Mouse (Mus musculus): ENCODE measurements around the gene Auts2. TPM values are rescaled to one million over a fixed set of nuclear protein-coding genes. Genes with fewer than 3 reads are reported as not detected.

Auts2 gene
- total RNA-seq, 1 experiment, result 9.9 TPM

DNA sequence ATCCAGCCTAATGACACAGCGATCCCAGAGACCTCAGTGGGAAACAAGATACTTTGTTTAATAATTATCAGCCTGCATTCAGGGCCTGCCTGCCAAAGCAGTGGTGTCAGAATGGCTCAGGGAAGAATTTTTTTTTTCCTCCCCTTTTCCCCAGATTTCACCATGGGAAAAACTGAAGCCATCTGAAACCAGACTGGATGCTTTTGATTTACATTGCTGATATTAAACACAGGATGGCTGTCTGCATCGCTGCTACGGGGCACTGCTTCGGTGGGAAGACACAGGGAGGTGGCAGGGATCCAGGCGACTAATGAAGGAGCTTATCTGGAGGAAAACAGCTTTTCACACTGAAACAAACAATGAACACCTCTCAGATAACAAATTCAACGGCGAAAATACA lies 912.6 kb downstream of the Auts2 start:
- H3K4me3 ChIP-seq (ENCODE audit: insufficient read depth in 1 of 2, low read depth in 1 of 2, low read length in 2 of 2, poor library complexity in 1 of 2, severe bottlenecking in 1 of 2), result no peak overlapping the region
- H3K36me3 ChIP-seq (ENCODE audit: control insufficient read depth, insufficient read depth, low read length, poor library complexity, severe bottlenecking), result no peaks in the 10 kb centered on the region
- DNase-seq (ENCODE audit: low read depth, low spot score), result no peak
- no peaks in the 10 kb centered on the region for H3K9me3 ChIP-seq (ENCODE audit: control insufficient read depth, insufficient read depth, low read depth, low read length)
- H3K9ac ChIP-seq (ENCODE audit: insufficient read depth, low read depth, low read length, poor library complexity, severe bottlenecking), result no peak overlapping the region
- in situ Hi-C loops (cut with MboI; ENCODE audit: low sequenced_read_pairs in 2 of 2, unreplicated experiment in 2 of 2), result no loop called here
- TF ChIP-seq HCFC1 (IDR thresholded peaks at IDR 0.05; ENCODE audit: borderline replicate concordance, insufficient read depth, low read length), result no peak
- TF ChIP-seq CHD2 (IDR thresholded peaks at IDR 0.05; ENCODE audit: low read depth, low read length), result no peak
- no peak for TF ChIP-seq ZC3H11A (IDR thresholded peaks at IDR 0.05; ENCODE audit: borderline replicate concordance, low read depth, low read length)
- TF ChIP-seq MAFK (IDR thresholded peaks at IDR 0.05; ENCODE audit: insufficient read depth, low read depth, low read length), result no peak
- H3K27ac ChIP-seq (ENCODE audit: insufficient read depth, low read depth, low read length, poor library complexity, severe bottlenecking), result no peak overlapping the region
- no peaks in the 10 kb centered on the region for H3K4me1 ChIP-seq (ENCODE audit: control insufficient read depth in 2 of 2, insufficient read depth in 2 of 2, low read length in 2 of 2, poor library complexity in 1 of 2)

DNA sequence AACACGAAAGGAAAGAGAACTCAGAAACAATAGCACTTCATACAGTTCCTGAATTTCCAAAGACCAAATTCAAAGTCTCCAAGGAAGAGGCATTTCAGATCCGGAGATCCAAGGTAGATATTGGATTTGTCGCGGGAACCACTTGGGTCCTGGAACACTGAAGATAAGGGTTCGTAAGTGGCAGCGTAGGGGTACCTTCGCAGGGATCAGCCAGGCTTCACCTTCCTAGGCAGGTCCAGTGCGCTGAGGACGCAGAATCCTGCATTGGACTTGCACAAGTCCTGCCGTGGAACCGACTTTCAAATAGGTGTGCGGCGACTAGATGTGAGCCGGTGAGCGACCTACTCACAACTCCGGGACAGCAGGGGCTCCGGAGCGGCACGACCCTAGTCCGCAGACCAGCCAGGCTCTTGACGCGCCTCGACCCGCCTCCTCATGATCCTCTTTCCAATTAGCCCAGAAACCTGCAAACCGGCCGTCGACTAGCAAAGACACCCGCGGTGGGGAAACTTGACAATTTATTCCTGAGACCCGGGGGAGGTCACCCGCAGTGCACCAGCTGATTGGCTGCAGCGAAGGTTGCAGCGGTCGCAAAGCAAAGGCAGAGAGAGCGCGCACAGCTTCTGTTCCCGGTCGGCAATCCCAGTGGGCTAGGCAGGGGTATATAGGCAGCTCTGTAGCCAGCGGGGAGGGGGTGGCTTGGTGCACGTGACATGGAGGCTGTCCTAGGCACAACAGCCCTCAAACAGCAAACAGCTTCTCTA lies 926.8 kb downstream of the Auts2 start:
- no peaks in the 10 kb centered on the region for H3K36me3 ChIP-seq (ENCODE audit: control insufficient read depth, insufficient read depth, low read length, poor library complexity, severe bottlenecking)
- DNase-seq (ENCODE audit: low read depth, low spot score), result peak; percentile 47
- H3K4me1 ChIP-seq (ENCODE audit: control insufficient read depth in 2 of 2, insufficient read depth in 2 of 2, low read length in 2 of 2, poor library complexity in 1 of 2), result no peaks in the 10 kb centered on the region
- no peak for TF ChIP-seq MAFK (IDR thresholded peaks at IDR 0.05; ENCODE audit: insufficient read depth, low read depth, low read length)
- TF ChIP-seq ZNF384 (IDR thresholded peaks at IDR 0.05; ENCODE audit: low read depth, low read length), result no peak
- no peak for TF ChIP-seq CHD2 (IDR thresholded peaks at IDR 0.05; ENCODE audit: low read depth, low read length)
- TF ChIP-seq HCFC1 (IDR thresholded peaks at IDR 0.05; ENCODE audit: borderline replicate concordance, insufficient read depth, low read length), result no peak
- TF ChIP-seq ZC3H11A (IDR thresholded peaks at IDR 0.05; ENCODE audit: borderline replicate concordance, low read depth, low read length), result no peak
- H3K9me3 ChIP-seq (ENCODE audit: control insufficient read depth, insufficient read depth, low read depth, low read length), result no peaks in the 10 kb centered on the region
- no peak overlapping the region for H3K27ac ChIP-seq (ENCODE audit: insufficient read depth, low read depth, low read length, poor library complexity, severe bottlenecking)
- H3K9ac ChIP-seq (ENCODE audit: insufficient read depth, low read depth, low read length, poor library complexity, severe bottlenecking), result 0 out of 2 replicates have a peak overlapping the region, but pooled peaks have one; percentile 0
- in situ Hi-C loops (cut with MboI; ENCODE audit: low sequenced_read_pairs in 2 of 2, unreplicated experiment in 2 of 2), result no loop called here
- H3K4me3 ChIP-seq (ENCODE audit: insufficient read depth in 1 of 2, low read depth in 1 of 2, low read length in 2 of 2, poor library complexity in 1 of 2, severe bottlenecking in 1 of 2), result peak overlapping the region; percentile 8 to 30; a peak in 2 of 4 replicates

DNA sequence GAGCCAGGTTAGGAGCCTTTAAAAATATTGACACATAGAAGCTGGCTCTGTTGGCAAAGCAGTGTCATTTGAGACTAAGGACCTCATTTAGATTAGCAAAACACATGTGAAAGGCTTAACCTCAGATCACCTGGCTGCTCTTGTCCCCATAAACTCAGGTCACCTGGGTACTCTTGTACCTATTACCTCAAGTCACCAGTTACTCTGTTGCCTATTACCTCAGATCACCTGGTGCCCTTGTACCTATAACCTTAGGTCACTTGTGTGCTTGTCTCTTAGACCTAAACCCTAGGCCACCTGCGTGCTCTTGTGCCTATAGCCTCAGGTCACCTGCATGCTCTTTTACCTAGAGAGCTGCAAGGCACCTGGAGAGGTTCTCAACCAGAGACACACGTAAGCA lies 928.9 kb downstream of the Auts2 start:
- H3K36me3 ChIP-seq (ENCODE audit: control insufficient read depth, insufficient read depth, low read length, poor library complexity, severe bottlenecking), result no peaks in the 10 kb centered on the region
- in situ Hi-C loops (cut with MboI; ENCODE audit: low sequenced_read_pairs in 2 of 2, unreplicated experiment in 2 of 2), result no loop called here
- H3K9ac ChIP-seq (ENCODE audit: insufficient read depth, low read depth, low read length, poor library complexity, severe bottlenecking), result no peak overlapping the region
- no peak overlapping the region for H3K27ac ChIP-seq (ENCODE audit: insufficient read depth, low read depth, low read length, poor library complexity, severe bottlenecking)
- H3K9me3 ChIP-seq (ENCODE audit: control insufficient read depth, insufficient read depth, low read depth, low read length), result no peaks in the 10 kb centered on the region
- no peak for TF ChIP-seq ZC3H11A (IDR thresholded peaks at IDR 0.05; ENCODE audit: borderline replicate concordance, low read depth, low read length)
- TF ChIP-seq HCFC1 (IDR thresholded peaks at IDR 0.05; ENCODE audit: borderline replicate concordance, insufficient read depth, low read length), result no peak
- TF ChIP-seq CHD2 (IDR thresholded peaks at IDR 0.05; ENCODE audit: low read depth, low read length), result no peak
- no peak for TF ChIP-seq ZNF384 (IDR thresholded peaks at IDR 0.05; ENCODE audit: low read depth, low read length)
- TF ChIP-seq MAFK (IDR thresholded peaks at IDR 0.05; ENCODE audit: insufficient read depth, low read depth, low read length), result no peak
- H3K4me3 ChIP-seq (ENCODE audit: insufficient read depth in 1 of 2, low read depth in 1 of 2, low read length in 2 of 2, poor library complexity in 1 of 2, severe bottlenecking in 1 of 2), result no peak overlapping the region
- H3K4me1 ChIP-seq (ENCODE audit: control insufficient read depth in 2 of 2, insufficient read depth in 2 of 2, low read length in 2 of 2, poor library complexity in 1 of 2), result no peaks in the 10 kb centered on the region
- no peak for DNase-seq (ENCODE audit: low read depth, low spot score)

DNA sequence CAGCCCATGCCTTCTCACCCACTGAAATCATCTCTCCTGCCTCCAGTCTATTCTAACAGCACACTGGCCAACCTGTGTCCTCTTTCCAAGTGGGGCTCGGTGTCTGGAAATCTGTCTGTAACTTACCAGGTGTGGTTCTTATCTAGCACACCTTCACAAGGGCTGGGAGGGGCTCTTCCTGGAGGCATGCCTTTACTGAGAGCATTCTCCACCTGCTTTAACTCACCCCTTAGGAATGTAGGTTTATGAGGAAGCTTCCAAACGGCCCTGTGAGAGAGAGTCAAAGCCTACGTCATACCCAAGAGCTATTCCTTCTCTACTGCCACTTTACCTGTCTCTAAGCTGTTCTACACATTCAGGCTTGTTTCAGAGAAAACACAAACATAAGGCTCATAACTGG lies 929.8 kb downstream of the Auts2 start:
- TF ChIP-seq HCFC1 (IDR thresholded peaks at IDR 0.05; ENCODE audit: borderline replicate concordance, insufficient read depth, low read length) (no peak), MAFK (IDR thresholded peaks at IDR 0.05; ENCODE audit: insufficient read depth, low read depth, low read length) (no peak), ZC3H11A (IDR thresholded peaks at IDR 0.05; ENCODE audit: borderline replicate concordance, low read depth, low read length) (no peak), ZNF384 (IDR thresholded peaks at IDR 0.05; ENCODE audit: low read depth, low read length) (no peak), CHD2 (IDR thresholded peaks at IDR 0.05; ENCODE audit: low read depth, low read length) (no peak)
- in situ Hi-C loops (cut with MboI; ENCODE audit: low sequenced_read_pairs in 2 of 2, unreplicated experiment in 2 of 2), result no loop called here
- no peak overlapping the region for H3K4me3 ChIP-seq (ENCODE audit: insufficient read depth in 1 of 2, low read depth in 1 of 2, low read length in 2 of 2, poor library complexity in 1 of 2, severe bottlenecking in 1 of 2)
- H3K4me1 ChIP-seq (ENCODE audit: control insufficient read depth in 2 of 2, insufficient read depth in 2 of 2, low read length in 2 of 2, poor library complexity in 1 of 2), result no peaks in the 10 kb centered on the region
- DNase-seq (ENCODE audit: low read depth, low spot score), result no peak
- H3K27ac ChIP-seq (ENCODE audit: insufficient read depth, low read depth, low read length, poor library complexity, severe bottlenecking), result no peak overlapping the region
- no peak overlapping the region for H3K9ac ChIP-seq (ENCODE audit: insufficient read depth, low read depth, low read length, poor library complexity, severe bottlenecking)
- H3K36me3 ChIP-seq (ENCODE audit: control insufficient read depth, insufficient read depth, low read length, poor library complexity, severe bottlenecking), result no peaks in the 10 kb centered on the region
- H3K9me3 ChIP-seq (ENCODE audit: control insufficient read depth, insufficient read depth, low read depth, low read length), result no peaks in the 10 kb centered on the region
